Mouse (Mus musculus) erythroblast, embryonic 14.5 days (primary cell): ENCODE measurements around the gene Frmd4b.

Experiments used
- GATA1 ChIP-seq: IDR thresholded peaks from 2 replicates; pipeline ENCODE4 v1.6.1; 2012; ENCODE audit warnings: low read length, inconsistent platforms, mixed read lengths
- TAL1 ChIP-seq: IDR thresholded peaks from 3 replicates; pipeline ENCODE4 v1.6.1; 2012; ENCODE audit warnings: low read length, inconsistent platforms, mixed read lengths

DNA sequence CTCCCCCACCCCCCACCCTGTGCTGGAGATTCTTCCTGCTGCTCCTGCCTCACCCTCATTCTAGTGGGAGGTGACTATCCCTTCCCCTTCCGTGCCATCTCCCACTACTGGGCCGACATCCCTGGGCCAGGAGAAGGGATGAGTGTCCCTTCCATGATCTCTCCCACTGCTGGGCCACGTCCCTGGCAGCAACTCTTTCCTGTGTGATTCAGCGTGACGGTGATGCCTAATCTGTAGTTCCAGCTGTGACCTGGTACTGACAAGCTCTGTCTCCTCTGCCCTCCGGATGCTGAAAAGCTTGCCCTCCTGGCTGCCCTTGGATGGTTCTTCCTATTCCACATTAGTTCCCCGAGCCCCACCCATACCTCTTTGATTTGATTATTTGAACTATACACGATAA lies 31.3 kb downstream of the Frmd4b start:
- no peak for TF ChIP-seq GATA1
- TF ChIP-seq TAL1, result no peak
